Mouse (Mus musculus) right cerebral cortex, postnatal 14 days (tissue): ENCODE data around the gene Actl10.

ENCODE experiments used
- DNase-seq: peaks from one replicate; pipeline ENCODE4 v3.0.0; 2022

Gene Actl10

DNA sequence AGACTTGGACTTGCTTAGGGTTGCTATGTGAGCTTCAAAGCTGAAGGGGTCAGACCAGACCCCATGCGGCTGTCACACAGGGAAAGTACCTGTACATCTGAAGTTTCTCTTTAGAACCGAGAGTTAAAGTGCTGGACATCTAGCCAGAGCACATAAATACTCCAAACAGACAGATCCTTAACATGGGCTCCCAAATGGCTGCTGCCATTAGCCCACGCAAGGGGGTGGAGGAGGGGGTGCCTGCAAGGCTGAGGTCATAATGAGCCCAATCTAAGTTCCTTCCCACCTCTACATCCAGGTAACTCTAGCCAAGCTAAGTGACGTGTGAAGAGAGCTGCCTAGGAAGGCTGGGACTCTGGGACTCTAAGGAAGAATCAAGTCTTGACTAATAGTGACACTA, at the start of gene Actl10:
Actl10 (plus strand) TSS at position 301 of the 400 bp plus-strand sequence.
- DNase-seq: no peak

GRCm38 (mm10) chr2:154507076-154507475, 44.5 kb upstream of the Actl10 start:
- DNase-seq: no peak

DNA sequence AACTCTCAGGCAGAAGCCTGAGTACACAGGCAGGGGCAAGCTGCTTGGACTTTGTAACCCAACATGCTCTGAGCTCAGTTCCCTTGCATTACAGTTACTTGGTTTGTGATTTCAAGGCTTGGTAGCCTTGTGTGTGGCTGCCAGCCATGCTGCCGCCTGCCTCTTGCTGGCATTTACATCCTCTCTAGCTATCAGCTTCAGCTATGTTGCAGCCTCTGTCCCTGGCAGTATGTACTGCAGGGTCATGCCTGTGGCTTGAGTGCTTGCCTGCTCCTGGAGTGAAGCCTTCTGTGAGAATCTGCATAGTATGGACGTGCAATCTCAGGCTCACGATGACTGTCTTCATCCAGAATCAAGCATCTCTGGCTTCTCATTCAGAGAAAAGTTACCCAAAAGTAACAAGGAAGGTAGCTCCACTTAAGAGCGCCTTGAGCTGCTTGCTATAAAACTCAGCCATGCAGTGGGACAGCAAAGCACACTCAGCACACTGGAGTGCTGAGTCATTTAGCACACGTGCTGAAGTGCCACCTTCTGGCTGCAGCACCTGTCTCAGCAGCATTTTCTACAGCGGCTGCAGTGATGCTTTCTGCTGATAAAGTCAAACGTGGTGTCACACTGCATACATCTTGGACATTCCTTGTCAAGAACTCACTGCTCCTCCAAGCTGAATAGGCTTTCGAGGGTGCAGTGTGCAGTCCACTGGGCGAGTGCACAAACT, 43.9 kb upstream of the Actl10 start:
- DNase-seq: peak; percentile 8

- DNase-seq: no peak
Measured at GRCm38 (mm10) chr2:154508450-154508849, 43.1 kb upstream of the Actl10 start.

- DNase-seq: no peak
Measured at GRCm38 (mm10) chr2:154510141-154510540, 41.4 kb upstream of the Actl10 start.

DNA sequence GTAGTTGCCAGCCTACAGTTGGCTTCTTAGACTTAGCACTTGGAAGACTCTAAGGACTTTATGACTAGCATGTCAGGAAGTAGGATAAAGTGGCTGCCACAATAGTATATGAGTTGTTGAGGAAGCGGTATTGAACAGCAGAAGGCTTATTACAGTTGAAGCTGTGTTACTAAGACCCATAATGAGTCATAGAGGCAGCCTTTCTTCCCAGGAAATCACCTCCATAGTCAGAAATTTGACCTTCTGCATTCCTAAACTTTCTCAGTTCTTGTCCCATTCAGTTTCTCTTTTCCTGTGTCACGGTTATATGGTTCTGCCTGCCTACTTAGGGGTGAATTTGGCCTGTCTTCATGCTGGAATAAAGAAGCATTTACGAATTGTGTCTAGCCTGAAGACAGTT, 34.6 kb upstream of the Actl10 start:
- no peak for DNase-seq

- no peak for DNase-seq
Measured at GRCm38 (mm10) chr2:154517424-154517823, 34.2 kb upstream of the Actl10 start.

- no peak for DNase-seq
Measured at GRCm38 (mm10) chr2:154521449-154521848, 30.1 kb upstream of the Actl10 start.

- no peak for DNase-seq
Measured at GRCm38 (mm10) chr2:154522334-154522733, 29.2 kb upstream of the Actl10 start.

DNA sequence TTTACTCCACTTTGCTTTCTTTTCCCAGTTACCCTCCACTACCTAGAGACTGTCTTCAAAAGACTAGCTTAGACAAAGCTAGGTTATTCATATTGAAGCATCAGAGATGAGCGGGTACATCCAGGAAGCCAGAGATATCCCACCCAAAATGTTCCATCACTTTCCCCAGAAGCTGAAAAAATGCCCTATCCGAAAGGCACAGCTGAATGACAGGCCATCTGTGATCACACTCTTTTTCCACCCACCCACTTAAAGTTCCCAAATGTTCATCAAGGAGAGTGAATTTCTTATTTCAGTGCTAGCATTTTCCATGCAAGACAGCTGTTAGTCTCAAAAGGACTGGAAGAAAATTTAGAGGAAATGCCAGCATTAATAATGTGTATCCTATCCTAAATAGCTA, 26.3 kb upstream of the Actl10 start:
- DNase-seq: no peak

GRCm38 (mm10) chr2:154526531-154526930, 25.0 kb upstream of the Actl10 start:
- no peak for DNase-seq

- no peak for DNase-seq
Measured at GRCm38 (mm10) chr2:154532888-154533287, 18.7 kb upstream of the Actl10 start.

DNA sequence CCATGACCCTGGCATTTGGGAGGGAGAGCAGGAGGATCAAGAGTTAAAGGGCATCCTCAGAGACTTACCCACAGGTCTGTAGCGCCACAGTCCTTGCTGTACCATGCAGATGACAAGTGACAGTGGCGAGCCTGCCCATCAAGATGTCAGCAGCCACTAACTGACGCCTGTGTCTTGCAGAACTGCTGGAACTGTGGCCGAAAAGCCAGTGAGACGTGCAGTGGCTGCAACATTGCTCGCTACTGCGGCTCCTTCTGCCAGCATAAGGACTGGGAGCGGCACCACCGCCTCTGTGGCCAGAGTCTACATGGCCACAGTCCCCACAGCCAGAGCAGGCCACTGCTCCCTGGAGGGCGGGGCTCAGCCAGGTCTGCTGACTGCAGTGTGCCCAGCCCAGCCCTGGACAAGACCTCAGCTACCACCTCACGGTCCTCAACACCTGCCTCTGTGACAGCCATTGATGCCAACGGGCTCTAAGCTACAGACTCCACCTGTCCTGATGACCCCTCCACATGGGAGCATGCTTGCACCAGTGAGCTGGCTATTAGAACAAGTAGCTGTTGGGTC, 16.8 kb upstream of the Actl10 start:
- DNase-seq: no peak

DNA sequence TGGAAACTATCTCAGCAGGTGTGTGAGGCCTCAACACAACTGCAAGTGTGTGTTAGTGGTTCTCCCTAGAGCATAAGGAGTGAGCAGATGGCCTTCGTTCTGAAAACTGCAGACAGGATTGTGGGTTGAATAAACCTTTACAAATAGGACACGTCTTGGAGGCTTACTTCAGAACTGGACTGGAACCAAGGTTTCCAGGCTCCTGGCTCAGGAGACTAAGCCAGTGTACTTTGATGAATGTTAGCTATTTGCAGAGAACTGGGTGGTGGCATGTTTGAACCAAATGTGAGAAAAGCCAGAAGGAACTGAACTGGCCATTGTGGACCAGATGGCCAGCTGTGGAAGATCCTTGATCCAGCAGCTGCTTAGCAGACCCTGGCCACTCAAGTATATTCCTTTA, 13.3 kb upstream of the Actl10 start:
- DNase-seq: no peak

DNA sequence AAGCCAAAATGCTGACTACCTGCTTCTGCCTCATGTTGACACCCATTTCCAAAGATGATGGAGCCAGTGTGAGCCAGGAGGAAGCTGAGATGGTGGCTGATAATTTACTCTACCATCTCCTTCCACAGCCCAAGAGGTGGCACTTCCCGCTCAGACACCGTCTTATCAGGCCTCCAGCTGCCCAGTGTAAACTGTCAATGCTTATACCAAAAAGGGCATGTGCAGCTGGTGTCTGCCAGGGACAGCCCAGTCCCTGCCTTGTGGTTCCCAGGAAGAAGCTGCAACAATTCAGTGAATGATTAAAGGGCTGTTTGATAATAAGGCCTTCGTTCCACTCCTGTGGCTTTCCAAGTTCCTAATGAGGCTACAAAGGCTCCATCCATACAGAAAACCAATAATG, 12.9 kb upstream of the Actl10 start:
- no peak for DNase-seq

- DNase-seq: peak; percentile 62
Measured at GRCm38 (mm10) chr2:154539720-154540119, 11.9 kb upstream of the Actl10 start.

- no peak for DNase-seq
Measured at GRCm38 (mm10) chr2:154541630-154542029, 9.9 kb upstream of the Actl10 start.

GRCm38 (mm10) chr2:154543567-154544347, 7.8 kb upstream of the Actl10 start:
- DNase-seq: peak; percentile 50

- DNase-seq: no peak
Measured at GRCm38 (mm10) chr2:154546711-154547110, 4.9 kb upstream of the Actl10 start, which contains the start of gene 1700003F12Rik. Gene 1700003F12Rik, plus strand, starts transcription at chr2:154547085.

GRCm38 (mm10) chr2:154548688-154549087, 2.9 kb upstream of the Actl10 start:
- no peak for DNase-seq

GRCm38 (mm10) chr2:154549127-154549885, 2.3 kb upstream of the Actl10 start:
- DNase-seq: peak; percentile 75

DNA sequence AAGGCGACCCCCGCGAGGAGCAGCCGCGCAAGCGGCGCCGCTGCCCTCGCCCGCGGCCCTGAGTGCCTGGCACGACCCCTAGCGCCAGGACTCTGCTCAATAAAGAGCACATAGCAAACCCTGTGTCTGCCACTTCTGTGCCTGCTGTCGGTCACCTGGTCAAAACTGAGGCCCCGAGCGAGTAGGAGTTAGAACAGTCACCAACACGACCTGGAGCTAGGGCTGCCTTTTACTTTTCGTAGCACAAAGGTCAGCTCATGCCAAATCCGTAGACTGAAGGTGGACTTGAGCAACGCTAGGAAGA, 1.7 kb upstream of the Actl10 start:
- DNase-seq: no peak

GRCm38 (mm10) chr2:154550937-154551336, 639 bp upstream of the Actl10 start:
- no peak for DNase-seq
